Mouse (Mus musculus) induced T-regulatory cell, adult 2 months (primary cell): ENCODE results near the gene Tcp11l2.

Source experiments
- DNase-seq: peaks from one replicate; pipeline ENCODE4 v3.0.0-alpha.2; 2012; ENCODE audit warnings: low read depth

Gene Tcp11l2

DNA sequence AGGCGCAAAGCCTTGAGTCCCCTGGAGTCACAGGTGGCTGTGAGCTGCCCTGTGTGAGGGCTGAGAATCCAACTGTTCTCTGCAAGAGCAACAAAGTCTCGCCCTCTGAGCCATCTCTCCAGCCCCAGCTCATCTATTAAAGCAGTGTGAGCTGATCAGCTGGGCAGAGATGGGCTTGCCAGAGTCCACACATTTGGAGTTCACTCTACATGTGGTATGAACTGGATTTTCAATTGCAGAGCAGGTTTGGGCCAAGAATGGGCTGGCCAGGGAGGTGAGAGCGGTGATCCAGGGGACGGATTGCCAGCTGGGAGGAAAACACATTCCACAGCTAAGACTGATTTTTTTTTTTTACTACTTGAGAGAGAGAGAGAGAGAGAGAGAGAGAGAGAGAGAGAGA lies 80.2 kb downstream of the Tcp11l2 start:
- no peak for DNase-seq

DNA sequence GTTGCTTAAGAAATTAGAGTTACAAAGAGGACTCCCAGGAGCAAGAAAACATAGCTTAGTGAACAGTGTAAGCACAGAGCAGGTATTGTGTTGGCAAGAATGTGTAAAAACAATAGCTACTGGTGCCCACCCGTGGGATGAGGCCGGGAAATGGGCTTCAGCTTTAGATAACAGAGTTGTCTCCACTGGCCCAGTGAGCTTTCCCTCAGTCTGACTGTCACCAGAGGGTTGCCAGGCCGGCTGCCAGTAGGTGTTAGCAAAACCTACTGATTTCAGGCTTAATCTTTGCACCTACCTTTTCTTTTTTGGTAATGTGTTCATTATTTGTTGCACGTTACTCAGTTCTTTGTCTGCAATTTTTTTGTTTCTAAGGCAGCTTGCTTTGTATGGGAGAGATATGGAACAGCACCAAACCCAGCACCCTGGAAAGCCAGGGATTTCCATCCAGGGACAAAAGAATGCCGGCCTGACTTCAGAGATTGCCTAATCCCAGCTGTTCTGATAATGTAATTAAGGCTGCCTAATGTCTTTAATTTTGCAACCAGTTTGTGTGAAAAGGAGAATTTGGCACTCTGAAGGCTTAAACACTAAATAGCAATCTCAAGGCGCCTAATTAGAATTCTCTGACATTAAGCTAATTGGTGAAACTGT lies 81.1 kb downstream of the Tcp11l2 start:
- no peak for DNase-seq

DNA sequence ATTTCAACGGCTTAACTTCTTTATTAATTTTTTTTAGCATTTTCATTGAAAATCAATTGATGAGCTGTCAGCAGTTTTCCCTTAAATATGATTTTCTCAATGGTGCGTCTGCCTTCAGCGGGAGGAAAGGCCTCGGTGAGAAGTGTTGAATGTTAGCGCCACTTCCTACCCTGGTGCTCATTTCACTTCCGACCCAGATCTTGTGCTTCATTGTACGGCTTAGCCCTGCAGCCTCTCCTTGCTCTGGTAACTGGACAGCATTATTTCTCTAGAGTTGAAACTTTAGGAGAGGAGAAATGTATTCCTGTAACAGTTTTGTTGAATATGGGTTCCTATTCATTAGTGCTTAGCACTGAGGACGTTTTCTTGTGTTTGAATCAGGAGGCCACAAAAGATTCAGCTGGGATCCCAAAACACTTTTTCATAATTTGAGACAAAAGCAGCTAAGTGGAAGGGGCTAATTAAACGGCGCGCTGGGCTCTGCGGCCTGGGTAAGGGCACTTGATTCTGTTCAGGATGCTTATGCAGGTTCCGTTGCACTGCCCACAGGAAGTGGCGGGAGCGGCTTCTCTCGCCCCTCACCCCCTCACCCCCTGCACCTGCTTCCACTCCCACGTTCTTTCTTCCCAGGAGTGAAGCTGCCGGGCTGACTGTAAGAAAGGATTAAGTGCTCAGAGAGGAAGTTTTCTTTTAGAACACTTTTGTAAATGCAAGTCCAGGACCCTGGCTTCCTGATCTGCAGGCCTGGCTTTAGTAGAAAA lies 81.8 kb downstream of the Tcp11l2 start:
- DNase-seq: peak; percentile 4

DNA sequence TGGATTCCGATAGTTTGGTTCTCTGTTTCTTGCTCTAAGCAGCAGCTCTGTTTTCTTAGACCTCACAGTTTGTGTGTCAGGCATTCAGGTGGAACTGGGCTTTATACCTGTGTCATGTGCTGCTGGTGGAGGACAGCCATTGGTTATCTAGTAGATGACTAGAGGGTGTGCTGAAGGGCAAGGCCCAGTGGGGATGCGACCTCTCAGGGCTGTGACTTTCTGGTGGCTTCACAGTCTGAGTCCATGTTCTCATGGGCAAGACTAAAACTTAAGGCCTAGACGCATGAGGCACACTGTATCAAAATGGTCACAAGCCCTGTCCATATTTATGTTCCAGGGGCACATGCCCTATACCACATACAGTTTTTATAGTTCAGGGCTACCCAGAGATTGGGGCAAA lies 82.9 kb downstream of the Tcp11l2 start:
- no peak for DNase-seq

DNA sequence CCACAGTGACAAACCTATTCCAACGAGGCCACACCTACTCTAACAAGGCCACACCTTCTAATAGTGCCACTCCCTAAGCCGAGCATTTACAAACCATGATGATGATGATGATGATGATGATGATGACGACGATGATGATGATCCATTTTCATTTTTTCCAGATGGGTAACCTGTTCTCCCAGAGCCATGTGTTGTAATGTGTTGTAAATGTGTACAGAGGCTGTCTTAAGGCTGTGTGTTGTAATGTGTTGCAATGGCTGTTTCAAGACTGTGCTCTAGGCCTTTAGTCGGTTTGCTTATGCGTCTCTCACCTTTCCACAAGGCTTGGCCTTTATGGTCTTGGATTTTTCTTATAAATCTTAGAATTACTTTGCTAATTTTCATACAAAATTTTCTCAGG lies 85.7 kb downstream of the Tcp11l2 start:
- DNase-seq: no peak
